Mouse (Mus musculus) hindbrain, embryonic 14.5 days (tissue): Measurements from ENCODE around the gene Plekhj1. TPM values are rescaled to one million over a fixed set of nuclear protein-coding genes. Genes with fewer than 3 reads are reported as not detected.

Experiments
- ATAC-seq: fragments of 200-750 bp; cut with Nextera tagmentation; 2 replicates; pipeline ENCODE4 v1.8.0; 2017; ENCODE audit warnings: moderate number of reproducible peaks, mild to moderate bottlenecking, moderate TSS enrichment, moderate library complexity; ENCODE audit not compliant: low FRiP score
- DNase-seq: peaks from one replicate; pipeline ENCODE4 v3.0.0-alpha.2; 2015; ENCODE audit warnings: low spot score
- H3K27ac ChIP-seq: fragments of 300-500 bp; sonication (generic); 2 replicates; pipeline ENCODE4 v1.5.1; 2014; ENCODE audit warnings: mild to moderate bottlenecking, moderate library complexity
- H3K27me3 ChIP-seq: fragments of 300-500 bp; sonication (generic); 2 replicates; pipeline ENCODE4 v1.6.1; 2014; ENCODE audit warnings: mild to moderate bottlenecking, low read length, mixed read lengths; ENCODE audit not compliant: control insufficient read depth, insufficient read depth
- H3K36me3 ChIP-seq: fragments of 300-500 bp; sonication (generic); replicated peaks from 2 replicates; pipeline ENCODE4 v1.6.1; 2014; ENCODE audit not compliant: control insufficient read depth, insufficient read depth
- H3K4me1 ChIP-seq: fragments of 300-500 bp; sonication (generic); replicated peaks from 2 replicates; pipeline ENCODE4 v1.6.1; 2014; ENCODE audit warnings: antibody characterized with exemption, low read length, mixed read lengths; ENCODE audit not compliant: control insufficient read depth, insufficient read depth
- H3K4me2 ChIP-seq: fragments of 300-500 bp; sonication (generic); replicated peaks from 2 replicates; pipeline ENCODE4 v1.6.1; 2014; ENCODE audit warnings: mild to moderate bottlenecking, moderate library complexity
- H3K4me3 ChIP-seq: fragments of 300-500 bp; sonication (generic); replicated peaks from 2 replicates; pipeline ENCODE4 v1.5.1; 2014; ENCODE audit warnings: mild to moderate bottlenecking, low read length
- H3K9ac ChIP-seq: fragments of 300-500 bp; sonication (generic); 2 replicates; pipeline ENCODE4 v1.6.1; 2014
- H3K9me3 ChIP-seq: fragments of 300-500 bp; sonication (generic); 2 replicates; pipeline ENCODE4 v1.6.1; 2016; ENCODE audit warnings: low read length; ENCODE audit not compliant: control insufficient read depth
- WGBS: fragments of 180-500 bp; shearing (Covaris S2); extraction: QIAGEN DNeasy Blood & Tissue Kit; methylation state at CpG from one replicate; pipeline ENCODE4 v1.1.7; 2014; 5-methylcytosine and 5-hydroxymethylcytosine counted together
- polyA plus RNA-seq: library from polyadenylated mRNA; unstranded; fragments of >200 nt; fragmentation: Nextera tagmentation; extraction: Ambion mirVana; gene quantifications from 2 replicates; pipeline ENCODE4 v1.2.1, GENCODE M21; 2014

The Plekhj1 gene
- polyA plus RNA-seq, 1 experiment from 2014 or later, result 123 TPM

DNA sequence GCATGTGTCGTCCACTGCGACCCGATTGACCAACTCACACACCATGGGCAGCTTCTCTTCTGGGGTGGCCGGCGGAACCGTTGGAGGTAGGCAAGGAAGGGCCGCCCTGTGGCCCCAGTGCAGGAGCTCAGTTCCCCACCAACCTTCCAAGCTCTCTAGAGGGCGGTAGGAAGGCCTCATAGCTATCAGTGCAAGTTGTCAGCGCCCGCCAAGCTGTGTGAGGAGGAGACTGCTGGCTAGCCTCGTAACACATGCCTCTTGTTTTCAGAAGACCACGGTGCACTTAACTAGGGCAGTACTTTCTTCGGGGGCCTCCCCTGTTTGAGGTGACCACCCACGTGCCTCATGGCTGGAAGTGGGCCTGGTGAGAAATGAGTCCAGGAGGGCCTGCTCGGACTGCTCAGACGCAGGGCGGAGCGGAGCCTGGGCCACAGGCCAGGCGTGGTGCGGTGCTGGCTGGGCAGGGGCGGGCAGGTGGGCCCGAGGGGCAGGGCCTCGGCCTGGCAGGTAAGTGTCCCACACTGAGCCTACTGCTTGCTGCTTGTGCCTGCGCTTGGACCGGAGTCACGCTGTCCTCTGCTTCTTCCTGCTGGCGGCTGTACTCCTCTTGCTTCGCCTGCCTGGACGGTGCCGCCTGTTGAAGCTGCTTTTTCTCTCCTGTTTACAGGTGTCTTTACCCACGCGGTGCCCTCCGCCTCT lies 6.8 kb downstream of the Plekhj1 start:
- Histone ChIP-seq H3K9me3 (no peaks in the 10 kb centered on the region), H3K27me3 (no peaks in the 10 kb centered on the region), H3K4me3 (no peak overlapping the region), H3K4me2 (no peak overlapping the region), H3K27ac (no peak overlapping the region), H3K9ac (no peak overlapping the region), H3K4me1 (peaks cover 2% of the 10 kb centered on the region; the same call in 1 of the 2 replicates), H3K36me3 (peaks cover 99% of the 10 kb centered on the region)
- ATAC-seq, result no peak
- WGBS, result 84% methylated on average over 33 of the region's 33 CpGs
- no peak for DNase-seq

DNA sequence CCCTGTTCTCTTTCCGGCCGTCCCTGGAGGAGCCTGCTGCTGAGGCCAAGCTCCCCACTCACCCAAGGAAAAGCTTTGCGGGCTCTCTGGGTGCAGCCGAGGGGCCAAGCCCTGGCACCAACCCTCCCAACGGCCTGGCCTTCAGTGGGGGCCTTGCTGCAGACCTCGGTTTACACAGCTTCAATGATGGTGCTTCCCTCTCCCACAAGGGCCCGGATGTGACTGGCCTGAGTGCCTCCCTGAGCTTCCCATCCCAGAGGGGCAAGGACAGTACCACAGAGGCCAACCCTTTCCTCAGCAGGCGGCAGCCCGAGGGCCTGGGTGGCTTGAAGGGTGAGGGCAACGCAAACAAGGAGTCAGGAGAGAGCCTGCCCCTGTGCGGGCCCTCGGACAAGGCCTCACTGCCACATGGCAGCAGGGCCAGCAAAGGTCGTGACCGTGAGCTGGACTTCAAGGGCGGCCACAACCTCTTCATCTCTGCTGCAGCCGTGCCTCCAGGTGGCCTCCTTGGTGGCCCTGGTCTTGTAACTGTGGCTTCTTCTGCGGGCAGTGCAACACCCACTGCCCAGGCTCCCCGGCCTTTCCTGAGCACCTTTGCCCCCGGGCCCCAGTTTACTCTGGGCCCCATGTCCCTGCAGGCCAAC lies 7.5 kb downstream of the Plekhj1 start:
- no peak overlapping the region for H3K4me2 ChIP-seq
- no peaks in the 10 kb centered on the region for H3K27me3 ChIP-seq
- no peak overlapping the region for H3K4me3 ChIP-seq
- ATAC-seq (no peak), DNase-seq (no peak)
- 88% methylated on average over 19 of the region's 19 CpGs for WGBS
- H3K4me1 ChIP-seq, result no peaks in the 10 kb centered on the region
- H3K36me3 ChIP-seq, result peaks cover 99% of the 10 kb centered on the region
- no peak overlapping the region for H3K27ac ChIP-seq
- no peaks in the 10 kb centered on the region for H3K9me3 ChIP-seq
- H3K9ac ChIP-seq, result no peak overlapping the region

GRCm38 (mm10) chr10:80787517-80787916 lies 10.9 kb downstream of the Plekhj1 start:
- Histone ChIP-seq H3K4me1 (no peaks in the 10 kb centered on the region), H3K9ac (no peak overlapping the region), H3K4me2 (no peak overlapping the region), H3K4me3 (no peak overlapping the region), H3K27me3 (no peaks in the 10 kb centered on the region), H3K36me3 (peaks cover 99% of the 10 kb centered on the region), H3K9me3 (no peaks in the 10 kb centered on the region), H3K27ac (no peak overlapping the region)
- ATAC-seq (no peak), DNase-seq (no peak)
- WGBS, result 83% methylated on average over 2 of the region's 2 CpGs

- ATAC-seq (no peak), DNase-seq (no peak)
- Histone ChIP-seq H3K4me1 (no peaks in the 10 kb centered on the region), H3K4me2 (no peak overlapping the region), H3K9ac (no peak overlapping the region), H3K36me3 (peaks cover 99% of the 10 kb centered on the region), H3K27me3 (no peaks in the 10 kb centered on the region), H3K4me3 (no peak overlapping the region), H3K9me3 (no peaks in the 10 kb centered on the region), H3K27ac (no peak overlapping the region)
- WGBS, result 92% methylated on average over 11 of the region's 11 CpGs
These were observed 12.5 kb downstream of the Plekhj1 start for GRCm38 (mm10) chr10:80785963-80786362.

- Histone ChIP-seq H3K4me3 (no peak overlapping the region), H3K36me3 (peaks cover 99% of the 10 kb centered on the region), H3K4me2 (no peak overlapping the region), H3K27me3 (no peaks in the 10 kb centered on the region), H3K9me3 (no peaks in the 10 kb centered on the region), H3K9ac (no peak overlapping the region), H3K27ac (no peak overlapping the region), H3K4me1 (no peaks in the 10 kb centered on the region)
- WGBS, result 54% methylated on average over 12 of the region's 12 CpGs
- no peak for ATAC-seq
- DNase-seq, result no peak
These were observed 13.6 kb downstream of the Plekhj1 start for GRCm38 (mm10) chr10:80784871-80785270.

DNA sequence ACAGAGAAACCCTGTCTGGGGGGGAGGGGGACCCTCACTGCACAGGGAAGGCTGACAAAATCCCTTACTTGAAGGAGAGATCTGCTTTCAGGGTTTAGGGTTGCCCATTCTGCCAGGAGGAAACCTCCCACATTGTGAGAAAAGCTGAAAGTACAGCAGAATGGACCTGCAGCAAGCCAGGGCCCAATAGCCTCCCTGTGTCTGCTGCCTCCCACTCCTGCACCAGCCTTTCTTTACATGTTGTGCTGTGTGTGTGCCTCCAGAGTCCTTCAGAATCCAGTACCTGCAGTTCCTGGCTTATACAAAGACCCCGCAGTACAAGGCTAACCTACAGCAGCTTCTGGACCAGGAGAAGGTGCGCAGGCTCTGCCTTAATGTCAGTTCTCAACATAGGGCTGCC lies 14.1 kb downstream of the Plekhj1 start:
- Histone ChIP-seq H3K4me2 (no peak overlapping the region), H3K27ac (no peak overlapping the region), H3K9me3 (no peaks in the 10 kb centered on the region), H3K36me3 (peaks cover 100% of the 10 kb centered on the region), H3K4me3 (no peak overlapping the region), H3K9ac (no peak overlapping the region), H3K27me3 (no peaks in the 10 kb centered on the region), H3K4me1 (no peaks in the 10 kb centered on the region)
- WGBS, result 97% methylated on average over 2 of the region's 2 CpGs
- no peak for DNase-seq
- ATAC-seq, result no peak

GRCm38 (mm10) chr10:80779565-80779964 lies 18.9 kb downstream of the Plekhj1 start:
- H3K36me3 ChIP-seq, result peaks cover 98% of the 10 kb centered on the region
- no peak overlapping the region for H3K27ac ChIP-seq
- no peak overlapping the region for H3K4me3 ChIP-seq
- no peaks in the 10 kb centered on the region for H3K27me3 ChIP-seq
- H3K9ac ChIP-seq, result no peak overlapping the region
- H3K4me1 ChIP-seq, result no peaks in the 10 kb centered on the region
- no peak overlapping the region for H3K4me2 ChIP-seq
- no peak for DNase-seq
- ATAC-seq, result no peak
- H3K9me3 ChIP-seq, result no peaks in the 10 kb centered on the region

- peaks cover 96% of the 10 kb centered on the region for H3K36me3 ChIP-seq
- DNase-seq, result no peak
- ATAC-seq, result no peak
- H3K9me3 ChIP-seq, result no peaks in the 10 kb centered on the region
- H3K9ac ChIP-seq, result no peak overlapping the region
- H3K4me1 ChIP-seq, result no peaks in the 10 kb centered on the region
- H3K4me3 ChIP-seq, result no peak overlapping the region
- no peak overlapping the region for H3K4me2 ChIP-seq
- no peak overlapping the region for H3K27ac ChIP-seq
- 98% methylated on average over 5 of the region's 5 CpGs for WGBS
- H3K27me3 ChIP-seq, result no peaks in the 10 kb centered on the region
These were observed 21.3 kb downstream of the Plekhj1 start for GRCm38 (mm10) chr10:80777123-80777522.

- Histone ChIP-seq H3K4me2 (no peak overlapping the region), H3K9ac (no peak overlapping the region), H3K4me1 (no peaks in the 10 kb centered on the region), H3K36me3 (peaks cover 96% of the 10 kb centered on the region), H3K27me3 (no peaks in the 10 kb centered on the region), H3K27ac (no peak overlapping the region), H3K4me3 (no peak overlapping the region), H3K9me3 (no peaks in the 10 kb centered on the region)
- 90% methylated on average over 6 of the region's 6 CpGs for WGBS
- DNase-seq (no peak), ATAC-seq (no peak)
These were observed 22.0 kb downstream of the Plekhj1 start for GRCm38 (mm10) chr10:80776358-80776869.
